Mouse (Mus musculus) frontal cortex, postnatal 25 days (tissue): ENCODE results near the gene Ppp1r10.

ENCODE experiments used
- DNase-seq, 2 experiments: peaks; one replicate each; pipeline ENCODE4 v3.0.0; 2022; ENCODE audit warnings: low spot score in 2 of 2

The Ppp1r10 gene

DNA sequence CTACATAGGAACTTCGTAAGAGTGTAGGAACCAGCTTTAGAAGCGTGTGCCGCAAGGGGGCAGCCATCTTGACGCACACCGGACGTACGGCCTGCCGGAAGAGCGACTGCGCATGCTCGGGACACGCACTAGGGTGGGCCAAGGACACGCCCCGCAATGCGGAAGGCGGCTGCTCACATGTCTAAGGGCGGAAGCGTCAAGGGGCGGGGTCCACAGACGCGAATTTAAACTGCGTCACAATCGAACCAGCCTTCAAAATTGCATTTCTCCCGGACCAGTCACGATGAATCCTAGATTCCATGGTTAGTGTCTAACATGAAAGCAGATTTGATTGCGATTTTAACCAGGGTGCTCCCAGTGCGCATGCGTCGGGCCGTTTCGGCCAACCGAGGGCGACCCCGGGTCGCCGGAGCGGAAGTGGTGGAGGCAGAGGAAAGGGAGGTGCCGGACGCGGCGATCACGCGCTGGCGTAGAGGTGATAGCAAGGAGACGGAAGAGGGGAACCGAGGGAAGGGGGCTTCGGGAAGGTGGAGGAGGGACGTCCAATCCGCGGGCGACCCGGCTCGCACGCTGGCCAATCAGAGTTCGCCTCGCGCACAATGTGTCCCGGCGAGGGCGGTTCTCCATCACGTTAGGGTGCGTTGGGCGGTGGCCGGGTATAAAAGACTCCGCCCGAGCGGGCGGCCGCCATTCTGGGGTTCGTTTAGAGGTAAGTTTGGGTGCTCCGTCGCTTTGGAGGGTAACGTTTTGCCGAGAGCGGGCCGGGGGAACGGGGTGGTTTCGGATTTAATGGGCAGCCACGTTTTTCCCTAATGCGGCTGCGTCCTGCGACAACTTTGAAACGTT, at the start of gene Ppp1r10, which contains the start of gene Mrps18b:
Gene Ppp1r10 (plus strand): TSS at position 138 of the 846 bp plus-strand sequence.
Gene Mrps18b (minus strand): TSS at position 93 of the 846 bp plus-strand sequence.
- DNase-seq, result peak; percentile 97 to 99

DNA sequence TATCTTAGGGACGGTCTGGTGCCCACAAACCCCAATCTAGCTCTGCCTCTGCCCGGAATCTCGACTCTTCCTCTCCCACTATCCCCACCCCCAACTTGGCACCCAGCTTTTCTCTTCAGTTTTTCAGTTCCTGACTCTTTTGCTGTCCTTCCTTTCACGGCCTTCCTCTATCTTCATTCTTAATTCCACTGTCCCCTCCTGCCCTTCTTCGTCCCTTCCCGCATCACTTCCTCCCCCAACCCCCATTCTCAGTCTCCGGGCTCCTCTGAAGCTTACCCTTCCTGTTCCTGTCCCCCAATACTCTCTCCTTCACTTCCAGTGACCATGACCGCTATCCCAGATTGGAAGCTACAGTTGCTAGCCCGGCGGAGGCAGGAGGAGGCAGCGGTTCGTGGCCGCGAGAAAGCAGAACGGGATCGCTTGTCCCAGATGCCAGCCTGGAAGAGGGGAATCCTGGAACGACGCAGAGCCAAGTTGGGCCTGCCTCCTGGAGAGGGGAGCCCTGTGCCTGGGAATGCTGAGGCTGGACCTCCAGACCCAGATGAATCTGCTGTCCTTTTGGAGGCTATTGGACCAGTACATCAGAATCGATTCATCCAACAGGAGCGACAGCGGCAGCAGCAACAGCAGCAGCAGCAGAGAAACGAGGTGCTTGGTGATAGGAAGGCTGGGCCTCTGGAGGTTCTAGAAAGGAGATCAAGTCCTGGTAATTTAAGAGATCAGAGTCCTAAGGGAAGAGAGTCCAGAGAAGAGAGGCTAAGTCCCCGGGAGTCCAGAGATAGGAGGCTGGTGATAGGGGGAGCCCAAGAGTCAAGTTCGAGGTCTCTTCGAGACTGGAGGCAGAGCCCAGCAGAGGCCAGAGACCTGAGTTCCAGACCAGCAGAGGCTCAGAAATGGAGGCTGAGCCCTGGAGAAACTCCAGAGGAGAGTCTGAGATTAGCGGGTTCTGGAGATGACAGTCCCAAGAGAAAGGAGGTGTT, 49.0 kb upstream of the Ppp1r10 start:
- no peak for DNase-seq

DNA sequence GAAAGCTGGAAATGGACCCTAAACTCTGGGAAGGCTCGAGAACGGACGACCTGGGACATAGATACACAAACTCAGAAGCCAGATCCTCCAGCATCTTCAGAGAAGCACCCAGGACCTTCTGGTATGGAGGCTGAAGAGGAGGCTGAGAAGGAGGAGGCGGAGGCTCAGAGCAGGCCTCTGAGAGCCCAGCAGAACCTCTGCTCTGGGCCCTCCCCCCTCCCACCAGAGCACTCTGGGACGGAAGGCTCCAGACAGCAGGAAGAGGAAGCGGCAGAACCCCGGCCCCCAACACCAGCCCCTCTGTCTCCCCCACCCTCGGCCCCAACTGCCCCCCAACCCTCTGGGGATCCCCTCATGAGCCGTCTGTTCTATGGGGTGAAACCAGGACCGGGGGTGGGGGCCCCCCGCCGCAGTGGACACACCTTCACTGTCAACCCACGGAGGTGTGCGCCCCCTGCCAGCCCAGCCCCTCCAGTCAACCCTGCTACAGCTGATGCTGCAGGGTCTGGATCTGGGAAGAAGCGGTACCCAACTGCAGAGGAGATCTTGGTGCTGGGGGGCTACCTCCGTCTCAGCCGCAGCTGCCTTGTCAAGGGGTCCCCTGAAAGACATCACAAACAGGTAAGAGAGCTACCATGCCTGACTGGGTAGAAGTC, 47.9 kb upstream of the Ppp1r10 start:
- DNase-seq, result no peak

DNA sequence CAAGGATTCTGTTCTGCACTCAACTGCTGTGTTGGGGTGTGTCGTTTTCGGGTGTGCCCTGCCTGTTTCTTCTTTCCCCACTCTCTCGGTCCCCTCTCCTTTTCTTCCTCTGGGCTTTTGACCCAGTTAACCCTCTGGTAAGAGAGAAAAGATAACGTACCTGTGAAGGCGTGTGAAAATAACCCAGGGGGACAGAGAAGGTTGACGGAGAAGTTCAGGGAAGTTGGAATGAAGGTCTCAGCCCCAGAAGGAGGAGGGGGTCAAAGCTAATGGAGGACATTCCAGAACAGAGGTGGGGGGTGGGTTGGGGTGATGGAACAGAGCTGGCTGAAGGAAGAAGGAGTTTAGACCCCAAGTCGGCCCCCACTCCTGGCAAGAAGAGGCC, 47.3 kb upstream of the Ppp1r10 start:
- no peak for DNase-seq

DNA sequence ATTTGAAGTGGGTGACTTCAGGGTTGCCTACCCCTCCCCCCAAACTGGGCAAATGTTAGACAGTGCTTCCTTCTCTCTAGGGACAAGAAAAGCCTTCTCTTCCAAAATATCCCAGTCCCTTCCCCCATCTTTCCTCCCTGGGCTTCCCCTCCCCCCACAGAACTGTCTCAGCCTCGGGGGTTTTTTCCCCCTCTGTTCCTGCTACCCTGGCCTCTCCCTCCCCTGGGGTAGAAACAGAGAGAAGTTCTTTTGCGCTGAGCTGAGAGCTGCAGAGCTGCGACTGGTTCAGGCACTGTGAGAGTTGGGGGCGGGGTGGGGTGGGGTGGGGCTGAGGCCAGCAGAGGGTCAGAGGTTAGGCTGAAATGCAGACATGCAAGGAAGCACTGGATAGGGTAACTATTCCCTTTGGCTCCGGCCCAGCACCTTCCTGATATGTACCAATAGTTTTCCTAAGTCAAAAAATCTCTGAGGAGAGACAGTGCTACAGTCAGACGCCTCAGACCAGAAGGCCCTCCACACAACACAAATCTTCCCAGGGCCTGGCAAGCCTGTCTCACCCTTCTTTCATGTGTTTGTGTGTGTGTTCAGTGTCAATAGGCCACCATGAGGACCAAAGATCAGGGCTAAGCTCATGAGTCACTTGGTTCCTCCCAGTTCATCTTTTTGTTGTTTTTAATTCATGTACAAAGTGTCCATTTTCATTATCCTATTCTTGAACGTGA, 46.7 kb upstream of the Ppp1r10 start:
- DNase-seq, result no peak

DNA sequence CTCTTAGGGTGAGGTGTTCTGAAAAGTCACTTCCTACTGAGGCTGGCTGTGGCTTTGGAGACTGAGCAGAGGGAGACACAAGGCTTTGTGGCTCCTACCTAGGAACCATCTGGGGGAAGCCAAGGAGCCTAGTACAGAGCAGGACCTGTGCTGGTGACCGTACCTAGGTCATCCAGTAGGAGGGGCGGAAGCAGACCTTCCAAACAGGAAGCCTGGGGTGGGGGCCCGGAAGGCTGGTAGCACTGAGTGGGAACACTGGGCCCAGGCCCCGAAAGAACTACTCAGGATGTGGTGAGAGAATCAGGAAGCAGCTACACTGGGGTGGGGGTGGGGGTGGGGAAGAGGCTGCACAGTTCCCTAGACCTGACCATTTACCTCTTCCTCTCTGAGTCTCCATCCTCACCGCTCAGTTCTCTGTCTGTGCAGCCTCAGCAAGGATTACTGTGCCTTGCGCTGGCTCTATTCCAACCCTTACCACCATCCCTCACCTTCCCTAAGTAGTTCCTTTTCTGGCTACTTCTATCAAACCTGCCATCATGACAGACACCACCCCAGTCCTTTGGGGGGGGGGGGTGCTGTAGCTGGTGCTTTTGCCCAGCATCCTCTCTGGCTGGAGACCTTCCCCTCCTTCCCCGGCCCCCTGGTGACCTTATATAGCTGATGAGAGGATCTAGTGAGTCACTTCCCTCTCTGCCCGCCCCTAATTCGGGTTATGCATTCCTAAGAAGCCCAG, 45.9 kb upstream of the Ppp1r10 start:
- no peak for DNase-seq

DNA sequence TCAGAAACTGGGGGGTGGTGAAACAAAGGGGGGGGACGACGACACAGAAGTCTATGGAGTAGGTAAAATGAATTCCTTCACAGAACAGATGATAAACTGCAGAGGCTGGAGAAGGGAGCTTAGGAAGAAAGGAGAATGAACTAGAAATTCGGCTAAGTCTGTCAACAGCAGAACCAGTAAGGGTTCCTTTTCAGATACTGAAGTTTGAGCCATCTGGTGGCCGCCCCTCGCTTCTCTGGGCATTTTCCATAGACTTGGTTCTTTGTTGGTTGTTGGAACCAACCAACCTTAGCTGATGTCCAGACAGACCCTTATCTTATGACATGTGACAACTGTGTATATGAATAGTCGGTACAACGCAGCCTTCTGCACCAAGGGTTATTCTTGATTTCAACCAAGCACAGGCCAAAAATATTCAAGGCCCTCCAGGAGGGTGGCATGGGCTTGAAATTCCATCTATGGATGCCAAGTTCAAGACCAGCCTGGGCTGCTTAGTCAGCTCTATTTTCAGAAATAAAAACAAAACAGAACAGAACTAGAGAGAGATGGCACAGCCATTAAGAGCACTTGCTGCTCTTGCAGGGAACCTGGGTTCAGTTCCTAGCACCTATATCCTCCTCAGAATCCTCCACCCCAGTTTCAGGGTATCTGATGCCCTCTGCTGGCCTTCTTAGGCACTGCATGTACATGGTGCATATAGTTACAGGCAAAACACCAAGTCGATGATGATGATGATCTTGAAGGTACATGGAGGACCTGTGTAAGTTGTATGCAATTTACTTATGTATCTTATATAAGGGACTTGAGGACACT, 45.1 kb upstream of the Ppp1r10 start:
- DNase-seq, result no peak

DNA sequence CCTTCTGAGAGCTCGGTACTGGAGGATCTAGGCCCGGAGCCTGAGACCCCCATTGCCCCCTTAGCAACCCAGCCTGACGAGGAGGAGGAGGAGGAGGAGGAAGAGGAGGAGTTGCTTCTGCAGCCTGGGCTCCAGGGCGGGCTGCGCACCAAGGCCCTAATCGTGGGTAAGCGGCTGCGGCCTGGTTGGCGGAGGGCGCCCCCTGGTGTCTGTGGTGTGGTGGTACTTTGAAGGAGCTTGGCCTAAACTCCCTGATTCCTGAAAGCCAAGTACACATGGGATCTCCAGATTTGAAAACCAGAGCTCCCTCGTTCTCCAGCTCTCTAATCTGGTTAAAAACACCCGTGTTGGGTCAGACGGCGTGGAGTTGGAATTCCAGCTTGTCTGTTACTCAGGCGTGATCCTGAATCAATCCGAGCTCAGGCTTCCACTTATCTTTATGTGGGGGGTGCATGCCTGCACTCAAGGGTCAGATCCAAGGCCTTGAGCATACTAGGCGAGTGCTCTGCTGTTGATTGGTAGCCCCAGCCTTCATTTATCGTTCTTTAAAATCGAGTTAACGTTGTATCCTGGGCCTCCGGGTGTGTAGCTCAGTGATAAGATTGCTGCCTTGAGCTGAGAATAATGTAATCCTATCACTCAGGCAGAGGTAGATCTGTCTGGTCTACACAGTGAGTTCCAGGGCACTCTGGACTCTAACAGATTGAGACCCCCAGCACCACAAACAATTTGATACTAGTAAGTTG, 42.3 kb upstream of the Ppp1r10 start:
- peak; percentile 60 to 85 for DNase-seq

DNA sequence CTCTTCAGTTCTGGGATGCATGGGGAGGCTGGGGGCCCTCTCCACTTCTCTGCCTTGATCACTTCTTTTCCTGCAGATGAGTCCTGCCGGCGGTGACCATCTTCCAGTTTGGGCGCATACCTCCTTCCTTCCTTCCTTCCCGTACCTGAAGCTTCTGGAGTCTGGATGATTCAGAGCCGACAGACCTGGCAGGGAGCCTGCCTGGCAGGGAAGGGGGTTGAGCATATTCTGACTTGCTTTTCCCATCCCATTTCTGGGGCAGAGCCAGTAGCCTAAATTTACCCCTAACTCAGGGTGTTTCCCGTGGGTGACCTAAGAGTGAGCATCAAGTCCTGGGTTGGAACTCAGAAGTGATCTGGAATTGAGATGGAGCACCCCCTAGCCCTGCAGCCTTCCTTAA, 41.5 kb upstream of the Ppp1r10 start:
- DNase-seq, result no peak

DNA sequence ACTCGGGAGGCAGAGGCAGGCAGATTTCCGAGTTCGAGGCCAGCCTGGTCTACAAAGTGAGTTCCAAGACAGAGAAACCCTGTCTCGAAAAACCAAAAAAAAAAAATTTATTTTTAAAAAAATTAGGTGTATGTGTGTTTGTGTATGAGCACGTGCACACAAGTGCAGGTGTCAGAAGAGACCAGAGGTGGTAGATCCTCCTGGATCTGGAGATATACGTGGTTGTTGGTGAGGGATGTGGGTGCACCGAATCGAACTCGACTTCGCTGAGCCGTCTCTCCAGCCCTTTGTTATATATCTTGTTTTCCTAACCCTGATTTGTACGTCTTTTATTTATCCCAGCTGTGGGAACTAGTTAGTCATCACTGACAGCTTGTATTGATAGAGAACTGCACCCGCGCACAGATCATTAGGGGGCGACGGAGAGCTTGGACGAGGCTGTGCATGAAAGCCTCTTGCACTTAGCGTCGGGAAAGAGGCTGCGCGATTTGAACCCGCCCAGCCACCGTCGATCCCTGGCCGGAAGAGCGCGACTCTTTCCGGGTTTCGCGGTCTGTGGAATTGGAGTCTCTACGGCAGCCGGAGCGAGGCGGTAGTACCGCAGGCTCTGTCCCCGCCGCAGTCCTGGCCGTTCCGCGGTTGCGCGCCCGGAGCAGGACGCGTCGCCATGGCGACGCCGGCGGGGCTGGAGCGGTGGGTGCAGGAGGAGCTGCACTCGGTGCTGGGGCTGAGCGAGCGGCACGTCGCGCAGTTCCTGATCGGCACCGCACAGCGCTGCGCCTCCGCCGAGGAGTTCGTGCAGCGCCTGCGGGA, 36.8 kb upstream of the Ppp1r10 start, which contains the start of gene Dhx16:
Gene Dhx16 (plus strand): TSS at position 575 of the 813 bp plus-strand sequence.
- DNase-seq, result peak; percentile 89 to 94

DNA sequence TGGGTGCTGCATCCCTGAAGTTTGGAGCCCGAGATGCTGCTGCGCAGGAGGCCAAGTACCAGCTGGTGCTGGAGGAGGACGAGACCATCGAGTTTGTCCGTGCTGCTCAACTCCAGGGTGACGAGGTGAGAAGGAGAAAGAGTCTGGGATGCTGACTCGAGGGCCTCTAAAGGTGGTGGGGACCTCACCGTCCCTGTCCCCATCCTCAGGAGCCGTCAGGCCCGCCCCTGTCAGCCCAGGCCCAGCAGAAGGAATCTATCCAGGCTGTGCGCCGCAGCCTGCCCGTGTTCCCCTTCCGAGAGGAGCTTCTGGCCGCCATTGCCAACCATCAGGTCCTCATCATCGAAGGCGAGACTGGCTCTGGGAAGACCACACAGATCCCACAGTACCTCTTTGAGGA, 33.3 kb upstream of the Ppp1r10 start:
- DNase-seq, result no peak

DNA sequence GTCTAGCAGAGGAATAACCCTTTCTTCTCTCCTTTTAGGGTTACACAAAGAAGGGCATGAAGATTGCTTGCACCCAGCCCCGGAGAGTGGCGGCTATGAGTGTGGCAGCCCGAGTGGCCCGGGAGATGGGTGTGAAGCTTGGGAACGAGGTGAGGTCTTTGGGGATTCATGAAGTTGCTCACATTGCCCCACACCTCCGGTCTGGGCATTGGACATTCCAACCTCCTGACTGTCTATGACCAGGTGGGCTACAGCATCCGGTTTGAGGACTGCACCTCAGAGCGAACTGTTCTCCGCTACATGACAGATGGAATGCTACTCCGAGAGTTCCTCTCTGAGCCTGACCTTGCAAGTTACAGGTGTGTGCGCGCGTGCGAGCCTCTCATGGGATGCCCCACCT, 32.5 kb upstream of the Ppp1r10 start:
- DNase-seq, result no peak

DNA sequence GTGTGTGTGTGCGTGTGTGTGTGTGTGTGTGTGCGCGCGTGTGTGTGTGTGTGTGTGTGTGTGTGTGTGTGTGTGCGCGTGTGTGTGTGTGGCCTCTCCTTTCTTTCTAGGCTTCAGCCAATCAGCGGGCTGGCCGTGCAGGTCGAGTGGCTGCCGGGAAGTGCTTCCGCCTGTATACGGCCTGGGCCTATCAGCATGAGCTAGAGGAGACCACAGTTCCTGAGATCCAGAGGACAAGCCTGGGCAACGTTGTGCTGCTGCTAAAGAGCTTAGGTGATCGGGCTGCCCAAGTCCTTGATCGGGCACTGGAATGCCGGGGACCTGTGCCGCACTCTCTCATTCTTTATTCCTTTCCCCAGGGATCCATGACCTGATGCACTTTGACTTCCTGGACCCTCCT, 28.5 kb upstream of the Ppp1r10 start:
- DNase-seq, result no peak

DNA sequence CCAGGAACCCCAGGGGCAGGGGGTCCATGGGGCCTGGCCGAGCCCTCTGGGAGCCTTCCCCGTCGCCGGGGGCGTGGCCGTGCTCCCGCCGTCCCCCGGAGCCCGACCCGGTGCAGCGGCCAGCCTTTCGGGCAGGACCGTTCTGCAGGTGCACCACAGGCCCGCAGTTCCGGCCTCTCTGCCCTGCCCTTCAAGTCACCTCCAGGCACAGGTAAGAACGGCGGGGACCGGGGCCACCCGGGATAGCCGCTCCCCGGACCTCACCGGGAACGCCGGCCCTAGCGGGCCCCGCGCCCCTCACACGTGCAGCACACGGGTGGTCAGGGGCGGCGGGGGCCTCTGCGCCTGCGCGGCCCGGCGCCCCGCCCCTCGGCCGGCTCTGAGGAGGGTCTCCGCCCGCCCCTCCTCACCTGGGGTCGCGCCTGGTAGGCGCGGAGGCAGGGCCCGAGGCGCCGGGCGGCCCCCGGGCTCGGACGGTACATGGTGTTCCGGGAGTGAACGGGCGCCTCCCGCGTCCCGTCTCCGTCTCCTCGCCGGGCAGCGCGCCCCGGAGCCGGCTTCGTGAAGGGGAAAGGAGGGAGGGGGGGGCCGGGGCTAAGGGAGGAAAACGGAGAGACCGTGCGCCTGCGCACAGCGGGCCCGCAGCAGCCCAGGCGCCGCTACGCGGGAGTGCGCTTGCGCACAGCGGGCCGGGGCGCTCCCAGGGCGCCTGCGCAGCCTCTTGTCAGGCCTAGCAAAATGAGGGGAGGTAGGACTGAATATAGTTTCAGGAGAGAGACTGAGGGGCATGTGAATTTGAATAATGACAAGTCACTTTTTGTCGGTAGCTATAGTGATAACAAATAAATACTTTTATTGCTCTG, 19.2 kb upstream of the Ppp1r10 start, which contains the start of gene 2310061I04Rik:
Gene 2310061I04Rik (minus strand): TSS at position 651 of the 863 bp plus-strand sequence.
- DNase-seq, result peak; percentile 70 to 80

DNA sequence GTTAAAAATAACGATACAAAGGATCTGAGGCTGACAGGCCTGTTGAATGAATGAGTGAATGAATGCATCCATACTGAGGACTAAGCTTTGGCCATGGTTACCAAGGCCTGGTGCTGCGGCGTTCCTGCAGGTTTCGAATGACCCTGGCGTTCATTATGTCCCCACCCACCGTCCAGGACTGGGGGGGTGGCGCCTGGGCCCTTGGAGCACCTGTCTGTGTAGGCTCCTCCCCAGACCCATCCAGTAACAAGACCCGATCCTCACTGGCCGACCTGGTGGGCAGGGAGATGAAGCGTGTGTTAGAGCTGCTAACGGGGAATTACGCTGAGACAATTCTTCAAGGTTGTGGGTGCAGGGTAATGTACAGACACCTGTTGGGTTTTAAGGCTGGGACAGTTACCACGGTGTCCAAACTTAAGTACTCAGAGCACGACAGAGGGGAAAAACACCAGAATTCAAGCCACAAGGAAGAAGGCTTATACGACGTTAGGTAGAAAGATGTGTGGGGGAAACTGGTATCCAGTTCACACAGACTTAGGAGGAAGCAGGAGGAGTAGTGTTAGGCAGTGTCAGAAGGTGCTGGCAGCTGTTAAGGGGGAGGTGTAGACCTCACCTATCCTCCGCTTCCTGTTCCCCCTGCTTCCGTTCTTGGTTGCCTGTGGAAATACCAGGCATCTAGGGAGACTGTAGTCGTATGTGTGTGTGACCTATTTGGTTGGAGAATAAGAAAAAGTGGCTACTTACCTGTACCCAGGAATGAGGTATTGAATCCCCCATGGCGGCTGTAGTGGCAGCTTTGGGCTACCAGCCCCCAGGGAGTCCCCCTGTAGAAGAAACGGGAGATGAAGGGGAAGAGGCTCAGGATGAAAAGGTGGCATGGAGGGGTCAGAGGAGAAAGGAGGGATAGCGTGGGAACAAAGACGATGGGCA, 18.3 kb upstream of the Ppp1r10 start:
- no peak for DNase-seq

DNA sequence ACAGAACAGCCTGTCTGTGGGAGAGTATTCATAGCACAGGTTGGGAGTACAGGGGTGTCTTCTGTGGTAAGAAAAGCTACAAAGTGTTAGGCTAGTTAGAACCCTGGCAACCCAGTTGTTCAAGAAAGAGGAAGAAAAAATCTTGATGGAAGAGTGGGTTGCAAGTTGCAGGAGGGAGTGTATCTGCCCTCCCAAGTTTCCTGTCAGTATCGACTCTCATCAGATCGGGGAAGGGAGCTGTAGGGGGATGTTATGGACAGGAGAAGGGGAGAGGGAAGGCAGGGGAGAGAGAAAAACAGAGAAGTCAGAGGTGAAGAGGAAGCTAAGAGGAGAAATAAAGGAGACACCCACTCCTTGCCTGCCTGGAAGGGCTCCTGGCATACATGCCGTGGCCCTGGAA, 15.6 kb upstream of the Ppp1r10 start:
- DNase-seq, result no peak
